Mouse (Mus musculus) heart, embryonic 11.5 days (tissue): ENCODE data around the gene Ltbp1. TPM values are rescaled to one million over a fixed set of nuclear protein-coding genes. Genes with fewer than 3 reads are reported as not detected.
A peak's percentile ranks its signal among the peaks of the same experiment; 100 is the strongest.

ENCODE experiments used
- ATAC-seq: fragments of 200-750 bp; cut with Nextera tagmentation; replicated peaks from 2 replicates; pipeline ENCODE4 v1.8.0; 2017; ENCODE audit warnings: moderate library complexity; ENCODE audit not compliant: insufficient number of reproducible peaks, low FRiP score, low TSS enrichment
- H3K27ac ChIP-seq: fragments of 300-500 bp; sonication (generic); 2 replicates; pipeline ENCODE4 v1.5.1; 2014; ENCODE audit warnings: mild to moderate bottlenecking, low read depth, low read length
- H3K27me3 ChIP-seq: fragments of 300-500 bp; sonication (generic); 2 replicates; pipeline ENCODE4 v1.6.1; 2014; ENCODE audit warnings: mild to moderate bottlenecking, low read length, mixed read lengths; ENCODE audit not compliant: control insufficient read depth, insufficient read depth
- H3K36me3 ChIP-seq: fragments of 300-500 bp; sonication (generic); 2 replicates; pipeline ENCODE4 v1.6.1; 2014; ENCODE audit warnings: mild to moderate bottlenecking, low read length, moderate library complexity, mixed read lengths; ENCODE audit not compliant: control insufficient read depth, insufficient read depth
- H3K4me1 ChIP-seq: fragments of 300-500 bp; sonication (generic); 2 replicates; pipeline ENCODE4 v1.6.1; 2014; ENCODE audit warnings: low read length; ENCODE audit not compliant: control insufficient read depth, insufficient read depth
- H3K4me2 ChIP-seq: fragments of 300-500 bp; sonication (generic); 2 replicates; pipeline ENCODE4 v1.6.1; 2014; ENCODE audit warnings: mild to moderate bottlenecking, moderate library complexity
- H3K4me3 ChIP-seq: fragments of 300-500 bp; sonication (generic); 2 replicates; pipeline ENCODE4 v1.5.1; 2014; ENCODE audit warnings: low read depth, low read length
- H3K9ac ChIP-seq: fragments of 300-500 bp; sonication (generic); 2 replicates; pipeline ENCODE4 v1.6.1; 2014; ENCODE audit warnings: mild to moderate bottlenecking, low read depth, low read length, moderate library complexity
- H3K9me3 ChIP-seq: fragments of 300-500 bp; sonication (generic); replicated peaks from 2 replicates; pipeline ENCODE4 v1.6.1; 2016; ENCODE audit warnings: low read length; ENCODE audit not compliant: control insufficient read depth
- WGBS: fragments of 180-500 bp; shearing (Covaris S2); extraction: QIAGEN DNeasy Blood & Tissue Kit; methylation state at CpG from one replicate; pipeline ENCODE4 v1.1.7; 2014; ENCODE audit not compliant: insufficient replicate concordance; 5-methylcytosine and 5-hydroxymethylcytosine counted together
- polyA plus RNA-seq: library from polyadenylated mRNA; unstranded; fragments of >200 nt; fragmentation: Nextera tagmentation; extraction: Ambion mirVana; gene quantifications from 2 replicates; pipeline ENCODE4 v1.2.1, GENCODE M21; 2014

Gene Ltbp1
- polyA plus RNA-seq: 45.4 and 51.9 TPM in 2 replicates

DNA sequence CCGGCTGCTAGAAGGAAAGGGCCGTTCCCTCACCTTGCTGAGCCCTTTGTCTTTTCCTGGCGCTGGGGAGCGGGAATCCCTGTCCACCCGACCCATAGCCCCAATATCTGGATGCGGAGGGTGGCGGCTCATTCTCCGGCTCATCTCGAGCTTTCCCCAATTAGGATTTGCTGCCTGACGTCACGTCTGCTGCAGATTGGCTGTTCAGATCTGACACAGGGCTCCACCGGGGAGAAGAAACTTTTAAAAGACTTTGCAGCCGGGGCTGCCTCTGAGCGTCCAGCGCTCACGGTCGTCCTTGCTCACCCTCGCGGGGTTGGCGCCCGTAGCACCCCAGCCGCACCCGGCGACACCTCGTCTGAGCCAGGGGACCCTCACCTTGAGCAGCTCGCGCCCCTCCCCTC, at the start of gene Ltbp1:
Gene Ltbp1 (plus strand): TSS at position 288 of the 404 bp plus-strand sequence.
- Histone ChIP-seq H3K4me1 (peaks cover 13% of the 10 kb centered on the region; the same call in 1 of the 2 replicates), H3K27me3 (no peaks in the 10 kb centered on the region), H3K36me3 (0 out of 2 replicates have a peak, but pooled peaks cover 2% of the 10 kb centered on the region), H3K4me2 (peak within 1 kb of the TSS; percentile 78), H3K9me3 (no peaks in the 10 kb centered on the region), H3K9ac (peak within 1 kb of the TSS; percentile 93), H3K27ac (peak within 1 kb of the TSS; percentile 97), H3K4me3 (peak within 1 kb of the TSS; percentile 88)
- ATAC-seq: peak; percentile 73
- WGBS: 0% methylated on average over 27 of the region's 27 CpGs

DNA sequence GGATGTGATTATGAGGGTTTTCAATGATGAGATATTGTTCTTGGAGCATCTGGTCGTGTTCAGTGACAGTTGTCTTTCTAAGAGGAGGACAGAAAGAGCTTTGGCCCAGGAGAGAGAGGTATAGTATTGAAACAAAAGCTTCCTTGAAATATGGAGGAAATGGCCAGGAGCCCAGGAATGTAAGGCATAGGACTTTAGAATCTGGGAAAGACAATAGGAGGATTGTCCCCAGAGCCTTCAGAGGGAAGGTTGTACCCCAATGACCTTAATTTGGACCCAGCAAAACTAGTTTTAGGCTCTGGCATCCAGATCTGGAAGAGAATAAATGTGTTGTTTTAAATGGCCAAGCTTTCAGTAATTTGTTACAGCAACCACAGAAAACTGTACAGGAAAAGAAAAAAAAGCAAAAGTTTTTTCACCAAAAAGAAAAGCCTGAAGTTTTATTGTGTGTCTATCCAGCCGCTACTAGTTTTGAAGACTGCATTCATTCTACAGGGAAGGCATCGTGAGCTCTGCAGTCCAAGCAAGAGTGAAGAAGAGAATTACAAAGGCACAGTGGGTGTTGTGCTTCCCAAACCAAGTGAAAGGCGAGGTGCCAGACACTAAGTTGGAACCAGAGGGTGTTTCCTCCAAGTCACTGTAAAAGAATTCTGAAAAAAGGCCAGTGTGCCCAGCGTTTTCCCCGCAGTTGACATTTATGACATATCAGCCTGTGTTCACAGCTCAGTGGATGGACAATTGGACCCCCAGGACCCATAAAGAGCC, 45.7 kb upstream of the Ltbp1 start:
- no peak overlapping the region for H3K4me3 ChIP-seq
- no peak overlapping the region for H3K27ac ChIP-seq
- H3K27me3 ChIP-seq: no peaks in the 10 kb centered on the region
- H3K4me1 ChIP-seq: peaks cover 6% of the 10 kb centered on the region; the same call in 1 of the 2 replicates
- H3K9ac ChIP-seq: no peak overlapping the region
- ATAC-seq: no peak
- no peaks in the 10 kb centered on the region for H3K9me3 ChIP-seq
- H3K4me2 ChIP-seq: no peak overlapping the region
- no peaks in the 10 kb centered on the region for H3K36me3 ChIP-seq
- WGBS: 60% methylated on average over 6 of the region's 6 CpGs

DNA sequence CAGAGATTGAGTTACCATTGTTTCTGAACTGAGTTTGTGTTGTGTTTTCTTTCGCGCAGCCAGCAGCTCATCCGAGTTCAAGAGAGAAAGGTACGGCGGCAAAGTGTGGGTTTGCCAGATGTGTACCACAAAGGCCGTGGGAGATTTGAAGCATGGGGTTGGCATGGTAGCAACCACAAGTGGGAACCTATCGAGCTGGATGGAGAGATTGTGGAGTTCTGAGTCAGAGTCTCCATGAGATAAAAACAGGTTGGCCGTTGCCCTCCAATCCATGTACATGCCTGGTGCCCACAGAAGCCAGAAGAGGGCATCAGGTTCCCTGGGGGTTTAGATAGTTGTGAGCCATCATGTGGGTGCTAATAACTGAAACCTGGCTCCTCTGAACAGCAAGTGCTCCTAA, 42.1 kb upstream of the Ltbp1 start:
- Histone ChIP-seq H3K4me1 (peaks cover 11% of the 10 kb centered on the region; the same call in 1 of the 2 replicates), H3K4me3 (no peak overlapping the region), H3K9ac (no peak overlapping the region), H3K36me3 (no peaks in the 10 kb centered on the region), H3K4me2 (no peak overlapping the region), H3K27ac (no peak overlapping the region), H3K9me3 (no peaks in the 10 kb centered on the region), H3K27me3 (no peaks in the 10 kb centered on the region)
- WGBS: 86% methylated on average over 8 of the region's 8 CpGs
- ATAC-seq: no peak

DNA sequence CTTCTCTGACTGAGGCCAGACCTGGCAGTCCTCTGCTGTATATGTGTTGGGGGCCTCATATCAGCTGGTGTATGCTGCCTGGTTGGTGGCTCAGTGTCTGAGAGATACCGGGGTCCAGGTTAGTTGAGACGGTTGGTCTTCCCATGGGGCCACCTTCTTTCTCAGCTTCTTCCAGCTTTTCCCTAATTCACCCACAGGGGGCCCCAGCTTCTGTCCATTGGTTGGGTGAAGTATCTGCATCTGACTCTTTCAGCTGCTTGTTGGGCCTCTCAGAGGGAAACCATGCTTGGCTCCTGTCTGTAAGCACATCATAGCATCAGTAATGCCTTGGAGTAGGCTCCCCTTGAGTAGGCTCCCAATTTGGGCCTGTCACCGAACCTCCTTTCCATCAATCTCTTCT, 41.5 kb upstream of the Ltbp1 start:
- 86% methylated on average over 3 of the region's 3 CpGs for WGBS
- Histone ChIP-seq H3K27ac (no peak overlapping the region), H3K9ac (no peak overlapping the region), H3K4me2 (no peak overlapping the region), H3K9me3 (no peaks in the 10 kb centered on the region), H3K36me3 (no peaks in the 10 kb centered on the region), H3K27me3 (no peaks in the 10 kb centered on the region), H3K4me3 (no peak overlapping the region), H3K4me1 (peaks cover 16% of the 10 kb centered on the region; the same call in 1 of the 2 replicates)
- ATAC-seq: no peak

DNA sequence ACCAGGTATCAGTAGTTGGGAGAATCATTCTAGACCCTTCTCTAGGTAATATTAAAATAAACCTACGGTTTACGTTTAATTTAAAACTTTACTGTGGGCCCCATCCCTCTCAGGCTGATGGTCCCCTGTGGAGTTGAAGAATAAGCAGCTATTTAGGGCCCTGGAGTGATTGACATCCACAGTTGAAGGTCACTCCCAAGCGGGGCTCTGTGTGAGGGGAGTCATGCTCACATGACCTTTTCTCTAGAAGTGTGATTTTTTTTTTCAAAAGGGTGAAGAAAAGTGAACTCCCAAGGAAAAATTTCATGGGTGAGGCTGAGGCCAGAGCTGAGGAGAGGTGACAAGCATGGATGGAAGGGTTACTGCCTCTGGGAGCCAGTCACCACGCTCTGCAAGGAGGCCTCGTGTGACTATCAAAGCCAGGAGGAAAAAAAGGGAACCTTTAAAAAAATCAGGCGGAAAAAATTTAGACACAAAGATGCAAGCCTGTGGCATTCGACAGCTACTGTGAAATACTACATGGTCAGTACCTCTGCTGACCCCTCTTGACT, 38.0 kb upstream of the Ltbp1 start:
- no peaks in the 10 kb centered on the region for H3K9me3 ChIP-seq
- 59% methylated on average over 7 of the region's 7 CpGs for WGBS
- H3K4me3 ChIP-seq: no peak overlapping the region
- ATAC-seq: no peak
- H3K4me1 ChIP-seq: peaks cover 14% of the 10 kb centered on the region; the same call in 1 of the 2 replicates
- H3K27me3 ChIP-seq: no peaks in the 10 kb centered on the region
- H3K36me3 ChIP-seq: no peaks in the 10 kb centered on the region
- H3K9ac ChIP-seq: no peak overlapping the region
- no peak overlapping the region for H3K4me2 ChIP-seq
- no peak overlapping the region for H3K27ac ChIP-seq

DNA sequence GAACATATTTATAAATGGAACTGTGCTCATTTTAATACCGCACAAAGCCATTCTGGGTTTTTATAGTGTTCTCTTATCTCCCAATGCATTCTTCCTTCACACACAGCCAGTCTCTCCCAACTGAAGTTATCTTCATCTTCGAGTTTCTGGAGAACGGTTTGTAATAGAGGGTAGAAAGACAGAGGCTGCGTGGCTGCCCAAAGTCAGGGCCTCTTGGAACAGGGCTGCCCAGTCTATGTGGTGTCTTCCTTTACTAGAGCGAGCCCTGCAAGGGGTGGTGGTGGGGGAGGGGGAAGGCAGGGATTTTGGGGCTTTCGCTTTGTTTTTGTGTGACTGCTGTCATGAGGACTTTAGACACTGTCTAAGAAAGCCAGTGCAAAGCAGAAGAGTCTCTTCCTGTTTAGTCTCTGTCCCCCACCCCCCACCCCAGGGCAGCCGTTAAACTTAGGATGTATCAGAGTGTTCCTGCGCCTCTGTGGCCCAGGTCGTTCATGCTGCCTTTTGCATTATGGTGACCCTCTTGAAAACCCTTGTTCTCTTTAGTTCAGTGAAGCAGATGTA, 37.1 kb upstream of the Ltbp1 start:
- Histone ChIP-seq H3K27me3 (no peaks in the 10 kb centered on the region), H3K4me2 (no peak overlapping the region), H3K27ac (no peak overlapping the region), H3K4me1 (peaks cover 14% of the 10 kb centered on the region; the same call in 1 of the 2 replicates), H3K9me3 (no peaks in the 10 kb centered on the region), H3K4me3 (no peak overlapping the region), H3K9ac (no peak overlapping the region), H3K36me3 (no peaks in the 10 kb centered on the region)
- no peak for ATAC-seq
- WGBS: 53% methylated on average over 9 of the region's 9 CpGs

DNA sequence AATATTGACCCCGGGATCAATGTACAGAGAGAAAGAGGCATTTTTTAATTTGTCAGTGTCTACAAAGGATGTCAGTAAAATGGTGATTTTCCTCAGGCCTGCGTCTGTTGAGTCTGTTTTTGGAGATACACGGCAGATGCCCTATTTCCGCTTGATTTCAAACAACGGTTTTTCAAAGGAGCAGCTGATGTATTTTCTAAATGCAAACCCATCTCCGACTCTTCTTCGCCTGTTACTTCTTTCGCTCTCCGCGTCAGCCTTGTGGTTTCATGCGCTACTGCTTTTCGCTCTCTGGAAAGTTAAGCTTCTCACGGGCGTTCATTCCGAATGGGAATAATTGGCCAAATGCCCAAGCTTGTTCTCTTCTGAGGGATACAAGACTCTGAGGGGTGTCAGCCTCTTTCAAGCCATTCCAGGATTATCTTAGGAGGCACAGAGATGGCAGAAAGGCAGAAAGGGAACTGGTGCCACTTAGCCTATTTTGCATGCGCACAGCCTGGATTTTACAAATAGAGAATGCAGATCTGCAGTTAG, 36.6 kb upstream of the Ltbp1 start:
- Histone ChIP-seq H3K4me2 (no peak overlapping the region), H3K4me3 (no peak overlapping the region), H3K27me3 (no peaks in the 10 kb centered on the region), H3K27ac (no peak overlapping the region), H3K4me1 (peaks cover 14% of the 10 kb centered on the region; the same call in 1 of the 2 replicates), H3K9ac (no peak overlapping the region), H3K9me3 (no peaks in the 10 kb centered on the region), H3K36me3 (no peaks in the 10 kb centered on the region)
- ATAC-seq: no peak
- 83% methylated on average over 16 of the region's 16 CpGs for WGBS

DNA sequence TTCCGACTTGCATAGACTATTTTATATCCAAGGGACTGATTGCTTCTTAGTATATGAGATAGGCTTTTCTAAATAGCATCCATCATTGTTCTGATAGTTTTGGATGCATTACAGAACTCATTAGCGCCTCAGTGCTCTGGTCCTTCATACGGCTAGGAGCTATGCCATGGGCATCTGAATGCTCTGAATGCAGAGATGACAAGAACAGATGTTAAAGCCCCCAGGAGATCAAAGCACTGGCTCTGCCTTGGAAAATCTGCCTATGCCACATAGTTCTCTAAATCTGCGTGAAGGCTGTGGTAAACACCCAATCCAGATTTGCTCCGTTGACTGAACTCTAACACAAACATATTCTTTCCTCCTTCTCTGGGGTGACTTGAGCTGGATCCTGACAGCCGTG, 30.2 kb upstream of the Ltbp1 start:
- ATAC-seq: no peak
- Histone ChIP-seq H3K4me3 (no peak overlapping the region), H3K9me3 (no peaks in the 10 kb centered on the region), H3K4me1 (no peaks in the 10 kb centered on the region), H3K27ac (no peak overlapping the region), H3K9ac (no peak overlapping the region), H3K4me2 (no peak overlapping the region), H3K27me3 (no peaks in the 10 kb centered on the region), H3K36me3 (no peaks in the 10 kb centered on the region; the same call in 1 of the 2 replicates)
- WGBS: 71% methylated on average over 6 of the region's 6 CpGs
